Mouse (Mus musculus) hindbrain, embryonic 15.5 days (tissue): ENCODE measurements at regions not wholly inside any gene's neighbourhood (a gene's known extent, or its start where the extent isn't known, plus 50 kb on each side); places are given as distances from the start of the nearest gene placed in this dataset.

Source experiments
- ATAC-seq: fragments of 200-750 bp; cut with Nextera tagmentation; 2 replicates; pipeline ENCODE4 v1.8.0; 2017; ENCODE audit warnings: low read depth, moderate number of reproducible peaks, moderate TSS enrichment; ENCODE audit not compliant: low FRiP score
- H3K27ac ChIP-seq: fragments of 300-500 bp; sonication (generic); replicated peaks from 2 replicates; pipeline ENCODE4 v1.5.1; 2015; ENCODE audit warnings: mild to moderate bottlenecking, inconsistent platforms
- H3K27me3 ChIP-seq: fragments of 300-500 bp; sonication (generic); 2 replicates; pipeline ENCODE4 v1.6.1; 2015; ENCODE audit warnings: control low read depth, inconsistent platforms
- H3K36me3 ChIP-seq: fragments of 300-500 bp; sonication (generic); 2 replicates; pipeline ENCODE4 v1.6.1; 2015; ENCODE audit warnings: control low read depth, inconsistent platforms
- H3K4me1 ChIP-seq: fragments of 300-500 bp; sonication (generic); replicated peaks from 2 replicates; pipeline ENCODE4 v1.6.1; 2015; ENCODE audit warnings: control low read depth, inconsistent platforms
- H3K4me2 ChIP-seq: fragments of 300-500 bp; sonication (generic); 2 replicates; pipeline ENCODE4 v1.6.1; 2015; ENCODE audit warnings: moderate library complexity, mild to moderate bottlenecking, inconsistent platforms
- H3K4me3 ChIP-seq: fragments of 300-500 bp; sonication (generic); 2 replicates; pipeline ENCODE4 v1.5.1; 2015; ENCODE audit warnings: mild to moderate bottlenecking, inconsistent platforms
- H3K9ac ChIP-seq: fragments of 300-500 bp; sonication (generic); 2 replicates; pipeline ENCODE4 v1.6.1; 2015; ENCODE audit warnings: inconsistent platforms
- H3K9me3 ChIP-seq: fragments of 300-500 bp; sonication (generic); 2 replicates; pipeline ENCODE4 v1.6.1; 2016; ENCODE audit warnings: control low read depth, inconsistent platforms
- WGBS: fragments of 180-500 bp; shearing (Covaris S2); methylation state at CpG from one replicate; pipeline ENCODE4 v1.1.7; 2015; 5-methylcytosine and 5-hydroxymethylcytosine counted together

GRCm38 (mm10) chr8:26336906-26337650, 217.7 kb downstream of the Gm45692 start:
- Histone ChIP-seq H3K4me2 (no peak overlapping the region), H3K9me3 (no peaks in the 10 kb centered on the region), H3K4me1 (no peaks in the 10 kb centered on the region), H3K27ac (no peak overlapping the region), H3K9ac (no peak overlapping the region), H3K27me3 (no peaks in the 10 kb centered on the region), H3K36me3 (no peaks in the 10 kb centered on the region), H3K4me3 (no peak overlapping the region)
- no peak for ATAC-seq
- 77% methylated on average over 5 of the region's 5 CpGs for WGBS

GRCm38 (mm10) chr8:26345078-26345477, 225.7 kb downstream of the Gm45692 start:
- Histone ChIP-seq H3K4me1 (no peaks in the 10 kb centered on the region), H3K9me3 (no peaks in the 10 kb centered on the region), H3K27me3 (0 out of 2 replicates have a peak, but pooled peaks cover 3% of the 10 kb centered on the region), H3K36me3 (no peaks in the 10 kb centered on the region), H3K9ac (no peak overlapping the region), H3K27ac (no peak overlapping the region), H3K4me3 (no peak overlapping the region), H3K4me2 (no peak overlapping the region)
- WGBS, result 37% methylated on average over 6 of the region's 6 CpGs
- peak; percentile 68; the same call in 1 of the 2 replicates for ATAC-seq

- H3K27me3 ChIP-seq, result 0 out of 2 replicates have a peak, but pooled peaks cover 2% of the 10 kb centered on the region
- WGBS, result 78% methylated on average over 7 of the region's 7 CpGs
- no peak overlapping the region for H3K27ac ChIP-seq
- H3K36me3 ChIP-seq, result no peaks in the 10 kb centered on the region
- H3K9me3 ChIP-seq, result no peaks in the 10 kb centered on the region
- no peak for ATAC-seq
- H3K4me3 ChIP-seq, result no peak overlapping the region
- H3K4me2 ChIP-seq, result no peak overlapping the region
- H3K9ac ChIP-seq, result no peak overlapping the region
- H3K4me1 ChIP-seq, result peaks cover 20% of the 10 kb centered on the region
Measured at GRCm38 (mm10) chr8:26349231-26349630, 229.9 kb downstream of the Gm45692 start.

- WGBS, result 83% methylated on average over 3 of the region's 3 CpGs
Measured at GRCm38 (mm10) chr8:26349854-26350253, 230.5 kb downstream of the Gm45692 start.

GRCm38 (mm10) chr8:26350616-26351015, 231.3 kb downstream of the Gm45692 start:
- 78% methylated on average over 4 of the region's 4 CpGs for WGBS
- H3K4me3 ChIP-seq, result no peak overlapping the region
- no peaks in the 10 kb centered on the region for H3K36me3 ChIP-seq
- no peaks in the 10 kb centered on the region for H3K9me3 ChIP-seq
- no peaks in the 10 kb centered on the region for H3K27me3 ChIP-seq
- H3K27ac ChIP-seq, result no peak overlapping the region
- no peak overlapping the region for H3K9ac ChIP-seq
- peaks cover 25% of the 10 kb centered on the region for H3K4me1 ChIP-seq
- H3K4me2 ChIP-seq, result no peak overlapping the region
- no peak for ATAC-seq

More at GRCm38 (mm10) chr8:26349854-26350253, 230.5 kb downstream of the Gm45692 start:
- H3K36me3 ChIP-seq, result no peaks in the 10 kb centered on the region
- H3K9me3 ChIP-seq, result no peaks in the 10 kb centered on the region
- H3K4me1 ChIP-seq, result peaks cover 25% of the 10 kb centered on the region
- H3K4me3 ChIP-seq, result no peak overlapping the region
- no peak overlapping the region for H3K4me2 ChIP-seq
- H3K27ac ChIP-seq, result no peak overlapping the region
- ATAC-seq, result no peak
- H3K9ac ChIP-seq, result no peak overlapping the region
- H3K27me3 ChIP-seq, result no peaks in the 10 kb centered on the region

- Histone ChIP-seq H3K4me1 (peaks cover 25% of the 10 kb centered on the region), H3K27ac (peak overlapping the region; percentile 78)
Measured at GRCm38 (mm10) chr8:26351643-26352540, 232.6 kb downstream of the Gm45692 start.

GRCm38 (mm10) chr8:26352541-26353010, 233.2 kb downstream of the Gm45692 start:
- Histone ChIP-seq H3K27ac (peak overlapping the region; percentile 78), H3K9me3 (no peaks in the 10 kb centered on the region), H3K9ac (no peak overlapping the region; the same call in 1 of the 2 replicates), H3K27me3 (no peaks in the 10 kb centered on the region), H3K4me2 (peak overlapping the region; percentile 68), H3K36me3 (no peaks in the 10 kb centered on the region), H3K4me3 (peak overlapping the region; percentile 34), H3K4me1 (peaks cover 25% of the 10 kb centered on the region)
- peak; percentile 49; the same call in 1 of the 2 replicates for ATAC-seq
- WGBS, result 29% methylated on average over 9 of the region's 9 CpGs

More at GRCm38 (mm10) chr8:26351643-26352540, 232.6 kb downstream of the Gm45692 start:
- peak; percentile 77 for ATAC-seq
- peak overlapping the region; percentile 34 for H3K4me3 ChIP-seq
- peak overlapping the region; percentile 32; the same call in 1 of the 2 replicates for H3K9ac ChIP-seq
- H3K9me3 ChIP-seq, result no peaks in the 10 kb centered on the region
- WGBS, result 22% methylated on average over 21 of the region's 21 CpGs
- no peaks in the 10 kb centered on the region for H3K36me3 ChIP-seq
- H3K27me3 ChIP-seq, result no peaks in the 10 kb centered on the region
- H3K4me2 ChIP-seq, result peak overlapping the region; percentile 68

- no peaks in the 10 kb centered on the region for H3K9me3 ChIP-seq
- H3K4me3 ChIP-seq, result no peak overlapping the region
- H3K4me1 ChIP-seq, result peaks cover 25% of the 10 kb centered on the region
- no peaks in the 10 kb centered on the region for H3K27me3 ChIP-seq
- H3K27ac ChIP-seq, result no peak overlapping the region
- no peaks in the 10 kb centered on the region for H3K36me3 ChIP-seq
- no peak overlapping the region for H3K4me2 ChIP-seq
- ATAC-seq, result no peak
- 71% methylated on average over 3 of the region's 3 CpGs for WGBS
- no peak overlapping the region for H3K9ac ChIP-seq
Measured at GRCm38 (mm10) chr8:26353476-26353875, 234.1 kb downstream of the Gm45692 start.

GRCm38 (mm10) chr8:26354516-26354915, 235.2 kb downstream of the Gm45692 start:
- no peak overlapping the region for H3K27ac ChIP-seq
- 28% methylated on average over 4 of the region's 4 CpGs for WGBS
- no peak overlapping the region for H3K4me3 ChIP-seq
- no peak for ATAC-seq
- no peak overlapping the region for H3K4me2 ChIP-seq
- no peaks in the 10 kb centered on the region for H3K9me3 ChIP-seq
- peaks cover 25% of the 10 kb centered on the region for H3K4me1 ChIP-seq
- H3K9ac ChIP-seq, result no peak overlapping the region
- no peaks in the 10 kb centered on the region for H3K36me3 ChIP-seq
- no peaks in the 10 kb centered on the region for H3K27me3 ChIP-seq

GRCm38 (mm10) chr8:26356801-26357200, 237.5 kb downstream of the Gm45692 start:
- no peak for ATAC-seq
- no peak overlapping the region for H3K27ac ChIP-seq
- H3K27me3 ChIP-seq, result 0 out of 2 replicates have a peak, but pooled peaks cover 3% of the 10 kb centered on the region
- no peak overlapping the region for H3K9ac ChIP-seq
- peaks cover 18% of the 10 kb centered on the region for H3K4me1 ChIP-seq
- no peaks in the 10 kb centered on the region for H3K36me3 ChIP-seq
- no peak overlapping the region for H3K4me3 ChIP-seq
- no peaks in the 10 kb centered on the region for H3K9me3 ChIP-seq
- 86% methylated on average over 8 of the region's 8 CpGs for WGBS
- no peak overlapping the region for H3K4me2 ChIP-seq

- Histone ChIP-seq H3K9ac (no peak overlapping the region), H3K4me3 (no peak overlapping the region), H3K9me3 (no peaks in the 10 kb centered on the region), H3K27me3 (0 out of 2 replicates have a peak, but pooled peaks cover 3% of the 10 kb centered on the region), H3K36me3 (no peaks in the 10 kb centered on the region), H3K4me1 (peaks cover 7% of the 10 kb centered on the region), H3K4me2 (no peak overlapping the region), H3K27ac (no peak overlapping the region)
- ATAC-seq, result no peak
- WGBS, result 65% methylated on average over 13 of the region's 13 CpGs
Measured at GRCm38 (mm10) chr8:26358711-26359136, 239.4 kb downstream of the Gm45692 start.

- Histone ChIP-seq H3K4me2 (no peak overlapping the region), H3K36me3 (no peaks in the 10 kb centered on the region), H3K27ac (no peak overlapping the region), H3K9me3 (no peaks in the 10 kb centered on the region), H3K9ac (no peak overlapping the region), H3K27me3 (0 out of 2 replicates have a peak, but pooled peaks cover 3% of the 10 kb centered on the region), H3K4me3 (no peak overlapping the region), H3K4me1 (no peaks in the 10 kb centered on the region)
- no peak for ATAC-seq
- 93% methylated on average over 5 of the region's 5 CpGs for WGBS
Measured at GRCm38 (mm10) chr8:26362366-26362765, 243.0 kb downstream of the Gm45692 start.
